Mouse (Mus musculus) heart, embryonic 14.5 days (tissue): Measurements from ENCODE around the gene Mrpl37. TPM values are rescaled to one million over a fixed set of nuclear protein-coding genes. Genes with fewer than 3 reads are reported as not detected.

Experiments used
- ATAC-seq: fragments of 200-750 bp; cut with Nextera tagmentation; 2 replicates; pipeline ENCODE4 v1.8.0; 2017; ENCODE audit warnings: low read depth, moderate TSS enrichment; ENCODE audit not compliant: insufficient number of reproducible peaks, insufficient read depth, low FRiP score
- H3K27ac ChIP-seq, 2 experiments: fragments of 200-500 bp in 1 of 2; fragments of 300-500 bp in 1 of 2; sonication (generic) in 1 of 2; replicated peaks in 1 of 2; 2 replicates each; pipeline ENCODE4 v1.5.1; 2012 to 2014; ENCODE audit warnings: low read depth in 2 of 2, low read length in 2 of 2, control low read depth in 1 of 2, mild to moderate bottlenecking in 1 of 2, mixed read lengths in 1 of 2; ENCODE audit not compliant: control insufficient read depth in 1 of 2, insufficient read depth in 1 of 2
- H3K27me3 ChIP-seq: fragments of 300-500 bp; sonication (generic); 2 replicates; pipeline ENCODE4 v1.6.1; 2014; ENCODE audit warnings: mild to moderate bottlenecking, low read length, control low read depth; ENCODE audit not compliant: control insufficient read depth, insufficient read depth
- H3K36me3 ChIP-seq: fragments of 300-500 bp; sonication (generic); 2 replicates; pipeline ENCODE4 v1.6.1; 2014; ENCODE audit warnings: mild to moderate bottlenecking, control low read depth, low read length, mixed read lengths; ENCODE audit not compliant: control insufficient read depth, insufficient read depth
- H3K4me1 ChIP-seq, 2 experiments: fragments of 200-500 bp in 1 of 2; fragments of 300-500 bp in 1 of 2; sonication (generic) in 1 of 2; 2 replicates each; pipeline ENCODE4 v1.6.1; 2012 to 2014; ENCODE audit warnings: low read length in 2 of 2, control low read depth in 1 of 2, mixed read lengths in 1 of 2; ENCODE audit not compliant: control insufficient read depth in 2 of 2, insufficient read depth in 2 of 2
- H3K4me2 ChIP-seq: fragments of 300-500 bp; sonication (generic); 2 replicates; pipeline ENCODE4 v1.6.1; 2014; ENCODE audit warnings: mild to moderate bottlenecking, low read length
- H3K4me3 ChIP-seq, 2 experiments: fragments of 200-500 bp in 1 of 2; fragments of 300-500 bp in 1 of 2; sonication (generic) in 1 of 2; 2 replicates each; pipeline ENCODE4 v1.5.1; 2012 to 2014; ENCODE audit warnings: low read length in 2 of 2, mild to moderate bottlenecking in 2 of 2, control low read depth in 1 of 2, low read depth in 1 of 2, moderate library complexity in 1 of 2; ENCODE audit not compliant: control insufficient read depth in 1 of 2, insufficient read depth in 1 of 2
- H3K9ac ChIP-seq: fragments of 300-500 bp; sonication (generic); 2 replicates; pipeline ENCODE4 v1.6.1; 2014; ENCODE audit warnings: mild to moderate bottlenecking, low read length
- H3K9me3 ChIP-seq: fragments of 300-500 bp; sonication (generic); 2 replicates; pipeline ENCODE4 v1.6.1; 2016; ENCODE audit warnings: low read length, control low read depth; ENCODE audit not compliant: control insufficient read depth
- WGBS: fragments of 180-500 bp; shearing (Covaris S2); extraction: QIAGEN DNeasy Blood & Tissue Kit; methylation state at CpG from one replicate; pipeline ENCODE4 v1.1.7; 2014; 5-methylcytosine and 5-hydroxymethylcytosine counted together
- polyA plus RNA-seq: library from polyadenylated mRNA; unstranded; fragments of >200 nt; fragmentation: Nextera tagmentation; extraction: Ambion mirVana; gene quantifications from 2 replicates; pipeline ENCODE4 v1.2.1, GENCODE M21; 2014

Gene Mrpl37
- polyA plus RNA-seq, 1 experiment from 2014 or later: 103 TPM

DNA sequence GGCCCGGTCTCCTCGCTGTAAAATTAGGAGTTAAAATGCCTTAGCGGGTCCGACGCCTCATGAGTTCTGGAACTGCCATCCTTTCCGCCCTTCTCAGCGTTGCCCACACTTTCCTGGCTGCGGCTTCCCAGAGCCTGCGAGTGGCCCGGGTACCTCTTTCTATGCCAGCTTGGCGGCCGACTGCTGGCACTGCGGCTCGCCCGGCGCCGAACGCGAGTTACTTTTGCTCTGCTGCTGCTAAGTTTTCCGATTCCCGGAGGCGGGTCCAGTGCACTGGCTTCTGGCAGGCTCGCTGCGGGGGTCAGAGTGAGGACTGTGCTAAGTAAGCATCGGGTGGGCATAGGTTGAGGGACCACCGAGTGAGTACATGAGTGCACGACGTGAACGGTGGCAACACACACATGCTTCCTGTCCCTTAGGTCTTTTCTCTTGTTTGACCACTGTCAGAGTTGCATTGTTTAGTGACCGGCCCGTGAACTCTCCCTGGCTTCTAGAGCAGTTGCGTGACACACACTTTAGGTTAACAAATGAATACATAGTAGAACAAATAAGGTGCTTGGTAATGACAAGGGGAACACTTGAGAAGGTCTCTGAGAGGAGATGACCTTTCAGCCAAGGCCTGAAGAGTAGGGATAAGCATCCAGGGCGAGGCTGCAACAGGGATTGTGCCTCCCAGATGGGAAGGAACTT lies 628 bp upstream of the Mrpl37 start:
- peak; percentile 7; the same call in 1 of the 2 replicates for ATAC-seq
- Histone ChIP-seq H3K36me3 (peaks cover 22% of the 10 kb centered on the region), H3K27ac (no peak overlapping the region), H3K4me3 (peak overlapping the region; percentile 63 to 73), H3K27me3 (0 out of 2 replicates have a peak, but pooled peaks cover 5% of the 10 kb centered on the region), H3K4me2 (peak overlapping the region; percentile 85), H3K9me3 (no peaks in the 10 kb centered on the region), H3K4me1 (peaks cover 2 to 12% of the 10 kb centered on the region in 2 experiments; a peak in 2 of 4 replicates), H3K9ac (peak overlapping the region; percentile 75)
- WGBS: 3% methylated on average over 33 of the region's 33 CpGs

DNA sequence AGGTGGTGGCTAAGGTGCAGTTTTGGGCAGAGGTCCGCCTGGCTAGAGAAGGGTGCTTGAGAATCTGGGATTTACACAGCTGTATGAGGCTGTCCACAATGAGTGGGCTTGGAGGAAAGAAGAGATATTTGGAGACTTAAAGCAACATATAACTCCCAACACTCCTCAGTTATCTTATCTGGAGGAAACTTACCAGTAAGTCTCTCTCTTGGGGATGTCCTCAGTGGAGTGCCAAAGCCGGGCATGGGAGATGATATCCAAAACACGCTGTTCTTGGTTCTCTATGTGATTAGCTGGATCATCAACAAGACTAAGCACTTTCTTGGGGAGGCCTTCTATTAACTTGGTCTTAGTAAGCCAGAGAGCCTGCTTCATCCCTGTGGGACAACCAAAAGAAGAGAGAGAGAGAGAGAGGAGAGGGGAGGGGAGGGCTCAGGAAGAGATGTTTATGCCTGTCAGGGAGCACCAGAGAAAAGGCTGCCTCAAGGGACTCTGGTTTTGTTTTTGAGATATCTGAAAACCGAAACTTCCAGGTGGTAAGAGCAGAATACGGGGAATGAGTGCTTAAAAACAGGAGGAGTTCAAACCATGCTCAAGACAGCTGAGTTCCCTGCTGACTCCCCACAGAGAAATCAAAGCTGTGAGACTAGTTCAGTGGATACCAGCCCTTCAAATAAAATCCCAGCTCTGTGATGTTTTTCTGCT lies 2.1 kb downstream of the Mrpl37 start:
- H3K9ac ChIP-seq: no peak overlapping the region
- 0 out of 2 replicates have a peak, but pooled peaks cover 5% of the 10 kb centered on the region for H3K27me3 ChIP-seq
- H3K27ac ChIP-seq: no peak overlapping the region
- H3K36me3 ChIP-seq: peaks cover 50% of the 10 kb centered on the region
- no peak for ATAC-seq
- H3K4me2 ChIP-seq: no peak overlapping the region
- no peaks in the 10 kb centered on the region for H3K9me3 ChIP-seq
- 83% methylated on average over 5 of the region's 5 CpGs for WGBS
- no peak overlapping the region for H3K4me3 ChIP-seq
- H3K4me1 ChIP-seq: peaks cover 2 to 12% of the 10 kb centered on the region in 2 experiments; a peak in 2 of 4 replicates

DNA sequence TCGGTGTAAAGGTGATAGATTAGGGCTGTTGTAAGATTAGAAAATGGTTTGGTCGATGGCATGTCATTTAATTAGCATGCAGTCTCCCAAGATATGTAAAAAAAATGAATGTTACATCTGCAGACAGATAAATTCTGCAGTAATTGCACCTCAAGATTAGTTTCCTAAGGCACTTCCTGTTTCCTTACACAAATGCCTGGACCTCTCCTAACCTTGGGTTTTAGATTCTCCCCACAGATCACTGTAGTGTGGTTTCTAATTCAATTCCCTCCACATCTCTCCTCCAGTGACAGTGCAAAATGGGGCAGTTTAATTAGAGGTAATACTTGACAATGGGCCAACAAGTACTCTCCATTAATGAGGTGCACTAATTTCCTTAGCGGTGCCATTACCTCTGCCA lies 3.5 kb downstream of the Mrpl37 start:
- H3K9me3 ChIP-seq: no peaks in the 10 kb centered on the region
- no peak overlapping the region for H3K27ac ChIP-seq
- ATAC-seq: no peak
- peaks cover 2 to 12% of the 10 kb centered on the region in 2 experiments; a peak in 2 of 4 replicates for H3K4me1 ChIP-seq
- H3K4me2 ChIP-seq: no peak overlapping the region
- WGBS: 72% methylated on average over 3 of the region's 3 CpGs
- H3K36me3 ChIP-seq: peaks cover 63% of the 10 kb centered on the region
- H3K9ac ChIP-seq: no peak overlapping the region
- H3K4me3 ChIP-seq: no peak overlapping the region
- no peaks in the 10 kb centered on the region for H3K27me3 ChIP-seq

DNA sequence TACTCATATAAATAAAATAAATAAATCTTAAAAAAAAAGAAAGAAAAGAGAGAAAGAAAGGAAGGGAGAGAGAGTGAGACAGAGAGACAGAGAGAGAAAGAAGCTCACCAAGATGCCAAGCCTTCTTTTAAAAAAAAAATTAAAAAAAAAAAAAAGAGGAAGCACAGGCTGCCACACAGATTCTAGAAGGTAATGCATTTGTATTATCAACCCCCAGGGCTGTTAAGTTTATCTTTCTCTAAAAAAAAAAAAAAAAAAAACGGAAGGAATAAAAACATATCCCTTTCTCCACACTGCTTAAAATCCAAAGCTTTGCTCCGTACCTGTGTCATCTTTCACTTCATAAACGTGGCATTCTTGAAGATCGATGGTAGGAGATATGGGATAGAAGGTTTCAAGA lies 5.1 kb downstream of the Mrpl37 start:
- Histone ChIP-seq H3K4me1 (peaks cover 0 to 8% of the 10 kb centered on the region in 2 experiments; a peak in 2 of 4 replicates), H3K4me3 (no peak overlapping the region), H3K4me2 (no peak overlapping the region), H3K36me3 (peaks cover 80% of the 10 kb centered on the region), H3K27me3 (no peaks in the 10 kb centered on the region), H3K9me3 (no peaks in the 10 kb centered on the region), H3K9ac (no peak overlapping the region), H3K27ac (no peak overlapping the region)
- 93% methylated on average over 4 of the region's 4 CpGs for WGBS
- ATAC-seq: no peak

DNA sequence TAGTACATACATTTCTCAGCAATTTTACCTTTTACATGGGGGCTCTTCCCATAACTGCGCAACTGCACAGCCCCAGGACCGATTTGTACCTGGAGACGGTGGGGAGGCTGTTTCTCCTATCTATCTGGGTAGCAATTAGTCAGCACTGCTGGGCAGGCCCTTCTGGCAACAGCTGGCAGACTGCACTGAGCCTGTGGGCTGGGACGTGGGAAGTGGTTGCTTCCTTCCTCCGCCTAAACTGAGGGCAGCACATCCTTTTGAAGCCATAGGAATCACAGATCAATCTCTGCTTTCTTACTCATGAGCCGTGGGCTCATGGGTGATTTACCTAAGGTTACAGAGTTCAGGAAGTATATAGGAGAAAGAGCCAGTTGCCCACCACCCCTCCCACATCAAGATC lies 7.9 kb downstream of the Mrpl37 start:
- Histone ChIP-seq H3K9ac (no peak overlapping the region), H3K27me3 (no peaks in the 10 kb centered on the region), H3K4me3 (no peak overlapping the region), H3K36me3 (peaks cover 85% of the 10 kb centered on the region), H3K4me1 (no peaks in the 10 kb centered on the region), H3K9me3 (no peaks in the 10 kb centered on the region), H3K4me2 (no peak overlapping the region), H3K27ac (no peak overlapping the region)
- ATAC-seq: no peak
- WGBS: 76% methylated on average over 6 of the region's 6 CpGs

DNA sequence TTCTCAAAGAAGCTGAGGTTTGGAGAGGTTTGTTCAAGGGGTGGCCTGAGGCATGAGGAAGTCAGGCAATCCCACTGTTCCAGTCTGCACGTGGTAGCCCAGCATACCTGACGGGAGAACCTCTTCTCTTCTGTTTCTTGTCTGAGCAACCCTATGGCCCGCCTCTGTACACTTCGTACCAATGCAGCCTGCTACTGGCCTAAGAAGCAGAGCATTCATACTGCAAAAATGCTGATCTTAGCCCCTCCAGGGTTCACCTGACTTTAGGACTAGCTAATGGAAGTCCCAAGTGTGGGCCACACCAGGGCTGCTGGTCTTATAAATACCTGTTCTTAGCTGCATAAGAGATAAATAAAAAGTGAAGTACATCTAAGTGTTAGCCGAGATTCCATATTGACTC lies 8.3 kb downstream of the Mrpl37 start:
- no peak overlapping the region for H3K27ac ChIP-seq
- no peaks in the 10 kb centered on the region for H3K4me1 ChIP-seq
- H3K9me3 ChIP-seq: no peaks in the 10 kb centered on the region
- no peak for ATAC-seq
- 89% methylated on average over 5 of the region's 5 CpGs for WGBS
- no peak overlapping the region for H3K9ac ChIP-seq
- peaks cover 81% of the 10 kb centered on the region for H3K36me3 ChIP-seq
- no peaks in the 10 kb centered on the region for H3K27me3 ChIP-seq
- H3K4me3 ChIP-seq: no peak overlapping the region
- H3K4me2 ChIP-seq: no peak overlapping the region

DNA sequence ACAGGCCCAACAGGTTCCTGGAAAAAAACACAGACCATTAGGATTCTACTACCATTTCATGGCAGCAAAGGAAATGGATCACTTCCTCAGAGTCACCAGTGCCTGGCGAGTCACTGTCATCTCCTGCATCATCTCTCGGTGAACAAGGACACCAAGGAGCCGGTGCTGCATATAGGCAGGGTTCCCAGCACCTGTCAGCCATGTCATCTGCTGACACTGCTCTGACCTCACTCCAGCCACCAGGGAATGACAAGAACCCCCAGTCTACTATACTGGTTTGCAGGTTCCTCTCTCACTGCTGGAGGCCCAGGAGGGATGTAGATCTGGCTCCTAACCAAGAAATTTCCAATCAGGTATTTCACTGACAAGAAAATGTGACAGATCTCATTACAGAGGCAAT lies 10.6 kb downstream of the Mrpl37 start:
- WGBS: 57% methylated on average over 3 of the region's 3 CpGs
- Histone ChIP-seq H3K4me3 (no peak overlapping the region), H3K27me3 (no peaks in the 10 kb centered on the region), H3K27ac (no peak overlapping the region), H3K4me1 (no peaks in the 10 kb centered on the region), H3K9ac (no peak overlapping the region), H3K4me2 (no peak overlapping the region), H3K9me3 (no peaks in the 10 kb centered on the region), H3K36me3 (peaks cover 58% of the 10 kb centered on the region)
- ATAC-seq: no peak
